Mouse (Mus musculus): ENCODE measurements around the gene Pam16.

Gene Pam16

DNA sequence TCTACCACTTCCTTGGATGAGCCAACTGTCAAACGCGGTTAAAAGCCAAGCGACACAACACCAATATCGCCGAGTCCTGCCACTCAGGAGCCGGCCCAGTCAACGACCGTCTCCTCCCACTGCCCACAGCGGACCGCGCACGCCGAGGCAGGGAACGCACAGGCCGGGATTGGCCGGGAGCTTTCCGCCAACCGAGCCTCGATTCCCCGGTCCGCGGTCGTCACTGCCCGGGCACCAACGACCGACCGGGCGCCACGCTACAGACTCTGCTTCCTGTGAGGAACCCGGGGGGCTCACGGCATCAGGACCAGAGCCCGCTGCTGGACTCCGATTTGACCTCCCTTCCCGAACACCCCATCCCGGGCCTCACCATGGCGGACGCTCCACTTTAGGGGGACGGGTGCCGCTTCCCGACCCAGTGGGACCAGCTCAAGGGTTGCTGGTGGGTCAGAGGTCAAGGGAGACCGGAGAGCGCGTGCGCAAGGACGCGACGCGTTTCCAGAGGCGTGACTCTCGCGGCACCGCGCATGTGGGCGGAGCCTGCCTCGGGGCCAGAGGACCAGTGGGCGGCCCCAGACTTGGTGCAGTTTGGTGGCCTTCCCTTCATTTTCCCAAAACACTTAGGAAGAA is at the start of gene Pam16:
Gene Pam16, minus strand, starts transcription at position 508 of the 630 bp plus-strand sequence.
- DNase-seq (ENCODE audit: low spot score) = peak; percentile 96

DNA sequence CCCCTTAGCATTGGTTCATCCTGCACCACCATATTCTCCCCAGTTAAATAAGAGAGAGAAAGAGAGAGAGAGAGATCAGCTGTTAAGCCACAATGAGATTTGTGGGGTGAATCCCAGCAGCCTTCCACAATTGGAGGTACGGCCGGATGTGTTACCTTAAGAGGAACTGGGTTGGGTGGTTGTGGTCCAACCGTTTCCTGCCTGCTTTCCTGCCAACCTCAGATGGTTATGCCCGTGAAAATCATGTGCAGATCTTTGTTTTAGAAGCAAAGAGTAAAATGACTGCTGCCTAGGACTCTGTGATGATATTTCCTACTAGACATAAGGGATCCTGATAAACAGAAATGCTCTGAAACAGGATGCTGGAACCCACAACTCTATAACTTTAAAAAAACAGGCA is 49.3 kb upstream of the Pam16 start:
- no peak for DNase-seq (ENCODE audit: low spot score)

DNA sequence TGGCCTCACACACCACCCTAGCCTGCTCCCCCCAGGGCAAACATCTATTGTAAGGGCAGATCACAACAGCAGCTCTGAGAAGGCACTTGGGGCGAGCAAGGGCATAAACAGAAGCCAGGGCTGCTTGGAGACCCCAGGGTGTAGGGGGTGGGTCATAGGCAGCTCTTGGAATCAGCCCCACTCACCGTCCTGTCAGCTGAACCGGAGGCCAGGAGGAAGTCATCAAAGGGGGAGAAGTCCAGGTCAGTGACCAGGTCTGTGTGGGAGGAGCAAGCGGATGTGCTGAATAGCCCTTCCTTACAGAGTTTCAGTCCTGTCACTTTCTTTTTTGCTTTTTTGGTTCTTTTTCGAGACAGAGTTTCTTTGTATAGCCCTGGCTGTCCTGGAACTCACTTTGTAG is 45.5 kb upstream of the Pam16 start:
- DNase-seq (ENCODE audit: low spot score) = no peak

DNA sequence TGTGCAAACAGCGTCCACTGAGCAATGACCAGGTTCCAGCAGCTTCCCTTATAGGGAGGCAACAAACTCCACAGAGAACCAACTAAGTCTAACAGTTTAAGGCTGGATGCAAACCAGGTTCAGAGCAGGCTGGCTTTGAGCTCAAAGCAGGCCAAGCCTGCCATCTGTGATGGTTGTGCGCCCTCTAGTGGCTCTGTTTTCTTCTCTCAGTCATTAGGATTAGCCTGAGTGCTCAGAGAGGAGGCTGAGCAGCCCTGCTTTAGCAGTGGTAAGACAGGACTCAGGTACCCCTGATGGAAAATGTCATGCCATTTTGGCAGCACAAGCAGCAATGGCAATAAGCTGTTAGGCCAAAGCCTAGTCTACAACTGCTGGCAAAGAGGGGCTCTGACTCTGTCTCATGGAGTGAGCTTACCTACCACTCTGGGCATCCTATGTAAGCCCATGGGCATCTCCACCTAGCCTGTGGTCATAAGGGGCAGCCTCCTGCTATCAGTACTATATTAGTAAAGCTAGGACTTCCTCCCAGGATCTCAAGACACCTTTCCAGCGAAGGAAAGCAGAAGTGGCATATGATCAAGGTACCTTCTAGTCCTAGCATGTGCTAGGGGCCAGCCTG is 42.5 kb upstream of the Pam16 start:
- DNase-seq (ENCODE audit: low spot score) = peak; percentile 95

DNA sequence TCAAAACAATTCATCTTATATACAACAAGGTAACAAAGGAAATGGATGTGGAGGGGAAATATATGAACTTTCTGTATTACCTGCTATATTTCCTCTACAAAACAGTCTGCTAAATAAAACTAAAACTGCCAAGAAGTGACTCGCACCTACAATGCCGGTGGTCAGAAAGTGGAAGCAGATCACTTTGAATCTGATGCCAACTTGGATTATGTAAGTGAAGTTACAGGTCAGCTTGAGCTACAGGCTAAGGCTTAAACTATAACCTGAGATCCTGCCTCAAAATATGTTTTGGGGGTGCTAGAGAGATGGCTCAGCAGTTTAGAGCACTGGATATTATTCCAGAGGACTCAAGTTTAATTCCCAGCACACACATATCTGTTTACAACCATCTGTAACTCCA is 40.9 kb upstream of the Pam16 start:
- no peak for DNase-seq (ENCODE audit: low spot score)

DNA sequence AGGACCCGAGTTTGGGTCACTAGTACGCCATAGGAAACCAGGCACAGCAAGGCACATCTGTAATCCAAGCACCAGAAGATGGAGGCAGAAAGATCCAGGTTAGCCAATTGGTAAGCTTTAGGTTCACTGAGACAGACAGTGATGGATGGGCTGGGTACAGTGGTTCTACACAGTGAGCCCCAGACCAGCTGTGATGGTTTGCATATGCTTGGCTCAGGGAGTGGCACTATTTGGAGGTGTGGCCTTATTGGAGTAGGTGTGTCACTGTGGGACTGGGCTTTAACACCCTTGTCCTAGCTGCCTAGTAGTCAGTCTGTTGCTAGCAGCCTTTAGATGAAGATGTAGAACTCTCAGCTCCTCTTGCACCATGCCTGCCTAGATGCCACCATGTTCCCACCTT is 39.0 kb upstream of the Pam16 start:
- DNase-seq (ENCODE audit: low spot score) = no peak

DNA sequence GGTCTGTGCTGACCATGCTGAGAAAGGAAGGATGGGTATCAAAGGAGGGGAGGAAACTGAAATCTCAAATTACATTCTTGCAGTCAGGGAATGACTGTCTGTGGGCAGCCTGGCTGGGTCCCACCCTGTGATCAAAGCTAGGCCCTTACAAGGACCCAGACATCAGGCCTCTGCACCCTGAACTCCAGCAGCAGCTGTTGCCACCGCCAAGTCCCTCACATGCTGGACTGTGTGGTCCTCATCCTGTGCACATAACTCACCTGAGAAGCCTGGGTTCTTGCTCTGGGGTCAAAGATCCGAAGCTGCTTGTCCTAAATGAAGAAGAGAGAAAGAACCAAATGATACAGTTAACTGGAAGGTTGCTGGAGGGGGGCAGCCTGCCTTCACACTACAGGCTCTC is 36.8 kb upstream of the Pam16 start:
- no peak for DNase-seq (ENCODE audit: low spot score)

DNA sequence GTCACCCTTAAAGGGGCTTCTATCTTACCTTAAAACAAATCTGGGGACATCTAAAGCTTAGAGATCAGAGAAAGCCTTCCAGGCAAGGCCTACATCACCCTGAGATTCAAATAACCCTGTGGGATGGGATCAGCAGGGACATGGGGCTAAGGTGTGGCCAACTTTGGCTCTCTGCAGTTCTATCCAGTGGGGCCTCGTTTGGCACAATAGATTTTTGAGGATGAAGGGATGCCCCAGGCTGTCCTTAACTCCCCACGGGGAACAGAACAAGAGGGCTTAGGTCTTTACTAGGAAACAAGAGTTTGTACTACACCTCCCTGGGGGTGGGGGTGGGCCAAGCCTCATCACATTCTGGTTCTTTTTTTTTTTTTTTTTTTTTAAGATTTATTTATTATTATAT is 34.5 kb upstream of the Pam16 start:
- no peak for DNase-seq (ENCODE audit: low spot score)

DNA sequence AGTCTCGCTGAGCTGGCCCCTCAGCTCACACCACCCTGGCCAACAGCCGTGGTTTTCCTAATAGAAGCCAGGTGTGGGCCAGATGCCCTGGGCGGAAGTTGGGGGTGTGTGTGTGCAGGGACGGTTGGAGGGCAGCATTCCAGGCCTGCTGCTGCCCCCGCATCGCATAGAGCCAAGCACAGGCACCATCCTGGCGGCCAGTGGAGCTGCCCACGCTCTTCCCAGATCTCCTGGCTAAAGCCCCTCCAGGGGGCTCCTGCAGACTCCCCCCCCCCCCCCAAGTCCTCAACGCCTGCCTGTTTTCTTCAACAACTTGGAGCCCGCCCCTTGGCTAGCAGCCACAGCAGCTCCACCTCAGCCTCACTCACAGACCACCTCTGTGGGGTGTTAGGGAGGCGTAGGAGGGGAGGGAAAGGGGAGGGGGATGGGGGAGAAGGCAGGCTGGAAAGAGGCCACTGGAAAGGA is 34.0 kb upstream of the Pam16 start:
- DNase-seq (ENCODE audit: low spot score) = peak; percentile 77

DNA sequence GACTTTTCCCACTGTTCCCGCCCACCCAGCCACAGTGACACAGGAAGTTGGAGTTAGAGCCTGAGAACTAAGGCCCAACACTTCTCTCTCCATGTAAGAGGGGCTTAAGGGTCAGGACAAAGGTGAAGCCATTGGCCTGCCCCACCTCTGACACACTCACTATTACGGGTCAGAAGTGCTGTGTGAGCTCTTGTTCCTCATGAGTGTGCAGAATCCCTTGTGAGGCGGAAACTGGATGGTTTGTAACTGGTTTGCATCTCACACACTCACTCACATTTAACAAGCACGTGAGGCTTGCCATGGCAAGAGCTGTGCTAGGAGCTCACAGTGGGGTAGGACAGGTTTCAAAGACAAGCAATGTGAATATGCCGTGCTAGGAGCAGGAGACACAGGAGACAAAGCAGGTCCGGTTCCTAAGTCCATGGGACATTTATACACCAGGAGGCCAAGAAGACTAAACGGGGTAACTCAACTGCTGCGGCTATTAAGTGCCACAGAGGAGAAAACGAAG is 31.8 kb upstream of the Pam16 start:
- DNase-seq (ENCODE audit: low spot score) = no peak

DNA sequence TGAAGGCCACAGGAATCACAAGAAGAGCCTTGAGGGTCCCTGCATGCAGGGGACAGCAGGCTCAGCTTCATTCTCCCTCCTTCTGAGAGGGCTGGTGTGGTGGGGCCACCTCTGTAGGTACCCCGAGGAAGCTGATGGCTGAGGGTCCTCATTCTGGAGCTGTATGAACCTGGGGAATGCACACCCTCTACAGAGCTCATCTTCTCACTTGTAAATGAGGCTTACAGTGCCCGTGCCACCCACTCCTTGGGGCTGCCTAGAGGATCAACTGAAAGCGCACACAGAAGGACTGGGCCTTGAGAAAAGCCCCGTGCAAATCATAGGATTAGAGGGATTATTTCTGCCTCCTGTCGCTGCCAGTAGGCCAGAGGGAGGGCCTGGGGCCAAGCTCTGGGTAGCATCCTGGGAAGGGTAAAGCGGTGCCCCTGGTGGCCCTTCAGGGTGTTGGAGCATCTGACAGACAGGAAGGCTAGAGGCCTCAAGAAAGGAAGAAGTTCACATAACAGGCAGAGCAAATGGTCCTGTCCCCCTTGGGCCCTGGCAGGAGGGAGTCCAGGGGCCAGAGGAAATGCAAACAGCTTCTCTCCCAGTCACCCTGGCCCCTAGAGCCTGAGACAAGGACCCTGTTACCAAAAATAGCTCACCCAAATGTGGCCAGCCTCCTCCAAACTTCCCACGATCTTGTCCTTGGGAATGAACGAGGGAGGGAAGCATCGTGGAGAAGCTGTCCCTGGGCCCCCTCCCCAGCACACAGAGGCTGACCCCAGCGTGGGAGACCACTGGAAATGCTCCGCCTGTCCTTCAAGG is 31.2 kb upstream of the Pam16 start:
- DNase-seq (ENCODE audit: low spot score) = peak; percentile 61

DNA sequence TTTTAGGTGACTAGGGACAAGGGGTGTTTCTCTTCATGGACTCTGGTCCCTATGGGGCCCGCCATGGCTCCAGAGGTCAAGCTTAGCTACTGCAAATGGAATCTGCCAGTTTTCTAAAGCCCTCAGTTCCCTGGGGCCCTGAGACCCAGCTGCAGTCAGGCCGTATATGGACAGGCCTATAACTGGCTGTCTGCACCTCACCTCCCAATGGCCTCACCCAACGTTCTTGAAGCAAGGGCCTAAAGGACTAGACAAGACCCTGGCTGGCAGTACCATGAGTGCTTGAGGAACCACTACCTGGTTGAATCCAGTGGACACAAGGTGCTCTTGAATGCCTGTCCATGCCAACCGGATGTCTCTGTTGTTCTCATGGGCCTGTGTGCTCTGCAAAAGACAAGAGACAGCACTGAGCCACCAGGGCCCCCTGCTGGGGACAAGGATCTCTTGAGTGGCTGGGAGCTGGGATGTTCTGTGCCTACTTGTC is 30.5 kb upstream of the Pam16 start:
- DNase-seq (ENCODE audit: low spot score) = peak; percentile 78

DNA sequence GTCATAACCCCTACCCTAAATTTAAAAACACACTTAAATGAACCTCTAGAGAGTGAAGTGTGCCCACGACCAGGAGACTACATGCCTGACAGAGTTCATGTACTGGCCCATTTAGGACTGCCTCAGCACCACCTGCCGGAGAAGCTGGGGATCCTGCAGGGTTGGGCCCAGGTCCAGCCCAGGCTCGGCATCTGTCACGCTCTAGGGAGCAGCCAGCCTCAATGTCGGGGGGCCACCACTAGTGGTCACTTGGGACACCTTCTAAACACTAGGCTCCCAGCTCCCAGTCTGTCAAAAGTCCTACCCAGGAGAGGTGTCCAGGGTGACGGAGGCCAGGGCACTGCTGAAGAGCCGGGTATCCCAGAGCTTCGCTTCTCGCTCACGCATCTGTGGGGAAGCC is 29.9 kb upstream of the Pam16 start:
- DNase-seq (ENCODE audit: low spot score) = peak; percentile 68

DNA sequence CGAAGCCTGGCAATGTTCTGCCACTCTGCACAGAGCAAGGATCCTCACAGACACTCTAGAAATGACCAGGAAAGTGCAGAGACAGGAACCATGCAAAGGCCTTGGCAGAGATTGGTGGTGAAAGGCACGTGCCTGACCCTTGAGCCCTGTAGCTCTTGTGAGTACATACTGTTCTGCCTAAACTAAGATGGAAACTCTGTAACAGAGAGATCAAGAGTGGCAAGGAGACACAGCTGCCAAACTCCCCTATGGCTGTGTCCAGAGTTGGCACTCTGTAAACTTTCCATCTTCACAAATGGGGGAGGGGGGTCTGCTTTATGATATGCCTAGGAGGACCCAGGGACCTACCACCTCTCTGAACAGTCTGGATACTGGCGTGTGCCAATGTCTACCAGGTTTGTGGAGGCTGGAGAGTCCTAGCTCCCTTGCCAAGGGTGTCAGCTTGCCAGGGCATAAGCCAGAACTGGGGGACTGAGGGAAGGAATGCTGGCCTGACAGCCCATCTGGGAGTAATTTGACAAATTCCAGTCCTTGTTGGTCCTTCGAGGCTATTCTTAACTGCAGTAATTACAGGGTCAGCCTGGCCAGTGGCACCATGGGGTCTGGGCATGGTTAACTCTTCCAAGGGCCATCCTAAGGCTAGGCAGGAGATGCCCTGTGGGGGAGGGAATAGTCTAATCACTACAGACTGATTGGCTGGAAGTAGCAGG is 28.1 kb upstream of the Pam16 start:
- DNase-seq (ENCODE audit: low spot score) = peak; percentile 43

DNA sequence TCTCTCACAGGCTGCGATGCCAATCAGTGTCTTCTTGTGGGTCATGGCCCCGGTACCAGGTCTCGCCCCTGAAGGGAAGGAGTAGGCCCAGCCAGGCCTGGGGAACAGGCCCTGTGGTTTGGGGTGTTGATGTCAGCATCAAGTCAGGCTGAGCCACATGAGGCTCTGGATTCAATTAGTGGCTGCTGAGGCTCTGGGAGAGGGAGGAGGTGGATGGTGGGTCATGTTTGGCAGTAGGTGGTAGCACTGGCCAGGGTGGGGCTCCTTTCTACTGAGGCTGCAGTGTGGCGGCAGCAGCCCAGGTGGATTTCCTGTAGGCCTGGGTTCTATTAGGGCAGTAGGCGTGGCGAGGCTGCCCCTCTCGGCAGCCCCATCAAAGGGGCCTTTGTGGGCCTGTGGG is 26.8 kb upstream of the Pam16 start:
- DNase-seq (ENCODE audit: low spot score) = peak; percentile 44

DNA sequence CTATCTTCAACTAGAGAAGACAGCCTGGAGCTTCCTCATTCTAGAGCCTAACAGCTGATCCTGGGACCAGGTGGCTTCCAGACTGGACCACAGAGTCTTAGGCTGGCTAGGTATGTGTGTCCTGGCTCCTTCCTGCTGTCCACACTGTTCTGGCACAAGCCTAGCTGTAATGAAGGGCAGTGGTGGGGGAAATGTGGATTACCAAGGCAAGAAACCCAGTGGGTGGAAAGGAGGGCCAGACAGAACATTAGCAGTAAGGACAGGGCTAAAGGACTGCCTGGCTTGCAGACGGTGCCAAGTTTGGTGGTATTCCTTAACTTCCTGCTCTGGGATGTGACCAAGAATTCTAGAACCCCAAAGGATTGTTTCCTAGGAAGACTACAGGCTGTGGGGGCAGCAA is 26.3 kb upstream of the Pam16 start:
- no peak for DNase-seq (ENCODE audit: low spot score)

DNA sequence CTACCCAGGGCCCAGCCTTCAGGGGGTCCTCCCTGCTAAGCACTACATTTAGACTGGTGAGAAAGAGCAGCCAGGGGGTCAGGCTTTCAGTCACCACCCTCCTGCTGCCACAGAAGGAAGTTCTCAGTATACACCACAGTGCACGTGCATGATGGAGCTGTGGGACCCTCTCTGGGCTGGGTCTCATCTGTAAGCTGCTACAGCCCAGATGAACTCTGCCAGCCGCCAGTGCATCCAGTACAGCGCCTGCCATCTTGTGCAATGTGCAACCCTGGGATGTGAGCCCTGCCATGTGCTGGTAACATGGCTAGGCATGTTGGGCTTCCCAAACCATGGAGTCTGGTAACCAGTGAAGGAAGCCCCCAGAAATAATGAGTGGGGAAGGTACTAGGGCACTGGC is 25.4 kb upstream of the Pam16 start:
- DNase-seq (ENCODE audit: low spot score) = no peak

DNA sequence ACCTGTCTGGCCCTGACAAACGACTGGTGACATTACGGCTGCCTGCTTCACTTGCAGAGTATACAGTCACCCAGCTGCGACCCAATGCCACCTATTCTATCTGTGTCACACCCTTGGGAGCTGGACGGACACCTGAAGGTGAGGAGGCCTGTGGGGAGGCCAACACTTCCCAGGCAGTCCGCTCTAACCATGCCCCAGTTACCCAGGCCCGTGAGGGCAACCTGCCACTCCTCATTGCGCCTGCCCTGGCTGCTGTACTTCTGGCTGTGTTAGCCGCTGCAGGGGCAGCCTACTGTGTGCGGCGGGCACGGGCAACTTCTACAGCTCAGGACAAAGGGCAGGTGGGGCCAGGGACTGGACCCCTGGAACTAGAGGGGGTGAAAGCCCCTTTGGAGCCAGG is 24.9 kb upstream of the Pam16 start:
- peak; percentile 41 for DNase-seq (ENCODE audit: low spot score)

DNA sequence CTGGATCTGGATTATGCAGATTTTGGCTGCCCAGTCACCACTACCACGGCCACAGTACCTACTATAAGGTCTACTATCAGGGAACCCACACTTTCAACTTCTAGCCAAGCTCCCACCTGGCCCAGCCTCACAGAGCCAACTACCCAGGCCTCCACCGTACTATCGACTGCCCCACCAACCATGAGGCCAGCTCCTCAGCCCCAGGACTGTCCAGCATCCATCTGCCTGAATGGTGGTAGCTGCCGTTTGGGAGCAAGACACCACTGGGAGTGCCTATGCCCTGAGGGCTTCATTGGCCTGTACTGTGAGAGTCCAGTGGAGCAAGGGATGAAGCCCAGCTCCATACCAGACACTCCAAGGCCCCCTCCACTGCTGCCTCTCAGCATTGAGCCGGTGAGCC is 24.4 kb upstream of the Pam16 start:
- no peak for DNase-seq (ENCODE audit: low spot score)

DNA sequence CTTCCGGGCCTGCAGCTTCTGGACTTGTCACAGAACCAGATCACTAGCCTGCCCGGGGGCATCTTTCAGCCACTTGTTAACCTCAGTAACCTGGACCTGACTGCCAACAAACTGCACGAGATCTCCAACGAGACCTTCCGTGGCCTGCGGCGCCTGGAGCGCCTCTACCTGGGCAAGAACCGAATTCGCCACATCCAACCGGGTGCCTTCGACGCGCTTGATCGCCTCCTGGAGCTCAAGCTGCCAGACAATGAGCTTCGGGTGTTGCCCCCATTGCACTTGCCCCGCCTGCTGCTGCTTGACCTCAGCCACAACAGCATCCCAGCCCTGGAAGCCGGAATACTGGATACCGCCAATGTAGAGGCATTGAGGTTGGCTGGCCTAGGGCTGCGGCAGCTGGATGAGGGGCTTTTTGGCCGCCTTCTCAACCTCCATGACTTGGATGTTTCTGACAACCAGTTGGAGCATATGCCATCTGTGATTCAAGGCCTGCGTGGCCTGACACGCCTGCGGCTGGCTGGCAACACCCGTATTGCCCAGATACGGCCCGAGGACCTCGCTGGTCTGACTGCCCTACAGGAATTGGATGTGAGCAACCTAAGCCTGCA is 23.7 kb upstream of the Pam16 start:
- peak; percentile 45 for DNase-seq (ENCODE audit: low spot score)

DNA sequence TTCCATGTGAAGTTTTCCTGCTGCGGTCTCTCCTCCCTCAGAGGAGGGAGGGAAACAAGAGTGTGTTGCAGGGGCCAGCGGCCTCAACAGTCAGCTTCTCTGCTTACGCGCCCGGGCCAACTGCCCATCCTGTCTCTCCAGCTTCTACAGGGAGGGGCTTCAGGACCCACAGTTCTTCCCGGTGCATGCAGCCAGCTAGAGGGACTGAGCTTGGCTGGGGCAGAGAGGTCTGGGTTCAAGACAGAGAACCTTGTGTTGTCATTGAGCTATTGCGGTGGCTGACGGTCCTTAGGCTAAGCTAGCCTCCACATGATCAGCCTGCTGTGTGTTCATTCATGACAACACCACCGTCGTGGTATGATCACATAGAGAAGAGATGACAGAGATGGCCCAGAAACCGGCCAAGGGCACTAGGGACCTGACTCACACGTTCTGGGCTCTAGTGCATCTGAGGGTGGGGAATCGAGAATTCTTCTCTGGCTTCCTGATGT is 22.9 kb upstream of the Pam16 start:
- peak; percentile 65 for DNase-seq (ENCODE audit: low spot score)

DNA sequence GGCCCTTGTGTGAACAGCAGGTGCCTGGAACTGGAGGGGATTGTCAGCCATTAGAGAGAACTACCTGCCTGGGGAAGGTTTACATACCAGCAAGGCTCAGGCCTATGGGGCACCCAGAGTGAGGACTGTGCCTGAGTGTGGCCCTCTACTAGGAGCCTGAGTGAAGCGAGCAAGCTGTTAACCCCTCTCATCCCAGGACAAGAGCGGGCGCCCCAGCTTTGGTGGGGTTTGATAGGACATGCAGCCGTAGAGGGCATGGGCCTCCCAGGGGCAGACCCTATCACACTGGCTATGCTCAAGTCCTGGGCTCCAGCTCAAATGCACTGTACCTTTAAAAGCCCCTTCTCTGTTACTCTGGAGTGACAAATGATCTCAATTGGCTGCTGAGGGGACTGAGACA is 22.0 kb upstream of the Pam16 start:
- DNase-seq (ENCODE audit: low spot score) = peak; percentile 45

Data from testis, postnatal 10 days (tissue).